Mouse (Mus musculus): Measurements from ENCODE around the gene Ttll9. TPM values are rescaled to one million over a fixed set of nuclear protein-coding genes. Genes with fewer than 3 reads are reported as not detected.

Ttll9 gene
- 1.1 and 1.8 TPM in 2 replicates for polyA plus RNA-seq (2012; rRNA removed)

DNA sequence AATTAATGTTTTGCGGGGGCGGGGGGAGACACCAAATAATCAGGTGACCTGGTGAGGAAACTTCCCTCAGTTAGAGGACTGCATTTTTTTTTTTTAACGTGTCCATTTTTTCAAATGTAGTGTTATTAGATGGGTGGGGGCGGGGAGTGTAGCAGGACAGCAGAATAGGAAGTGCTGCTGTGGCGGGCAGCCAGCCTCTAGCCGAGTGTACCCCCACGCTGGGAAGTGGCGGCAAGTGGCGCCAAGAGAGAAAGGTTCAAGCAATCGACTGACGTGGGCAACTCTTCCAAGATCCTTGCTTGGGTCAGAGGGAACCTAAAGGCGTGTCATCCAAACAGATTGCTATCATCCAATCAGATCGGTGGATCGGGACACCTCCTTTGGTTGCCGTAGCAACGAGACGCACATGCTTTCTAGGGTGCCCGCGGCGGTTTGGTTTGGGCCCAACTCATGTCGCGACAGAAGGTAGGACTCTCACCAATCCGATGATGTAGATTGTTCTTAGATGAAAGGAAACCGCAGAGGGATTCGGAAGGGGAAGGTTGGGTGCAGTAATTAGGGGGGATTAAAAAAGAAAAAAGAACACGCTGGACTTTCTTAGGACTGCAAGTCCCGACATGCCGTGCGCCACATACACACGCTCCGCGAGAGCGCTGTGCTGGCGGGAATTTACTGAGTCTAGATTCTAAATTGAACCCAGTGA lies at the start of gene Ttll9:
Ttll9 (plus strand) TSS at position 395 of the 703 bp plus-strand sequence.

DNA sequence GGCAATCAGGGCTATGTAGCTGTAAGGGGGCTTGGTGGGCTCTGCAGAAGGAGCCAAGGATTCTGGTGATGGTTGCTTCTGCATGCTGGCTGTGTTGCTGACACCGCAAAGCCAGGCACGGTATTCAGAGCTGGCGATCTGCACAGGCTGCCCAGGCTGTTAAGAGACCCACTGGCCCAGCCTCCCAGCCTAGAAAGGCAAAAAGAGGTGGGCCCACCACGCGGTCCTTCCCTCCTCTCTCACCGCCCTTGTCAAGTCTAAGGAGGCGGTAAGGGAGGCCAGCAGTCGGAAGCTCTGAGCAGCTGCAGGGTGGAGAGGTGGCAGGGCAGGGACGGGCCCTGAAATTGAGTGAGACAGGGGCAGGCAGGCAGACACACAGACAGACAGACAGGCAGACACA lies 29.2 kb upstream of the Ttll9 start, which contains the start of gene Foxs1:
Foxs1 (minus strand) TSS at position 161 of the 400 bp plus-strand sequence.

DNA sequence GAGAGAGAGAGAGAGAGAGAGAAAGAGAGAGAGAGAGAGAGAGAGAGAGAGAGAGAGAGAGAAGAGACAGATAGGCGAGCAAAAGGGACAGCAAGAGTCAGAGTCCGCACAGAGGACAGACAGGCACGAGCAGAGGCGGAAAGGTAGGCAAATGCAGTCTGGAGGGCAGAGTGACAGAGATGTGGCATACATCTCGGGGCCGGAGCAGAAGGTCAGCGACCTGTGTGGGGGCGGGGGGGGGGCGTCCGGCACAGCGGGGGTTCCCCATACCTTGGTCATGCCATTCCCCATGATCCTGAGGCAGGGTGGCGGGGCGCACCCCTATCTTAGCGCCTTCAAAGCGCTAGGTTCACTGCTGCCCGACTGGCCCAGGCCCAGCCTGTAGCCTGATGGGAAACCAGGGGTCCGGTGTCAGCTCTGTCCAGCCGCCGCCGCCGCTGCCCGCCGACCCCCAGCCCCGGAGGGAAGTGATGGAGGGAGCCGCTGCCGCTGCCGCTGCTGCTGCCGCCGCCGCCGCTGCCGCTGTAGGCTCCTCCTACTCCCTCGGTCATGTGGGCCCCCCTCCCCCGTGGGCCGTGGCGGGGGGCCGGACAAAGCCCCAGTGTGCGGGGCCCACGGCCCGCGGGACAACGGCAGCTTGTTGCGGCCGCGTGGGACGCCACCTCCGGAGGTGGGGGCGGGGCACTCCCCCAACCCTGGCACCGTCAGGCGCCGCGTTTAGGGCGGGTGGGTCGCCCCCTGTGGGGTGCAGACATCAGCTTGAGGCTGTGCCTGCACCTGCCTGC lies 11.0 kb upstream of the Ttll9 start, which contains the start of gene Dusp15:
Dusp15 (minus strand) TSS at position 634 of the 785 bp plus-strand sequence.

DNA sequence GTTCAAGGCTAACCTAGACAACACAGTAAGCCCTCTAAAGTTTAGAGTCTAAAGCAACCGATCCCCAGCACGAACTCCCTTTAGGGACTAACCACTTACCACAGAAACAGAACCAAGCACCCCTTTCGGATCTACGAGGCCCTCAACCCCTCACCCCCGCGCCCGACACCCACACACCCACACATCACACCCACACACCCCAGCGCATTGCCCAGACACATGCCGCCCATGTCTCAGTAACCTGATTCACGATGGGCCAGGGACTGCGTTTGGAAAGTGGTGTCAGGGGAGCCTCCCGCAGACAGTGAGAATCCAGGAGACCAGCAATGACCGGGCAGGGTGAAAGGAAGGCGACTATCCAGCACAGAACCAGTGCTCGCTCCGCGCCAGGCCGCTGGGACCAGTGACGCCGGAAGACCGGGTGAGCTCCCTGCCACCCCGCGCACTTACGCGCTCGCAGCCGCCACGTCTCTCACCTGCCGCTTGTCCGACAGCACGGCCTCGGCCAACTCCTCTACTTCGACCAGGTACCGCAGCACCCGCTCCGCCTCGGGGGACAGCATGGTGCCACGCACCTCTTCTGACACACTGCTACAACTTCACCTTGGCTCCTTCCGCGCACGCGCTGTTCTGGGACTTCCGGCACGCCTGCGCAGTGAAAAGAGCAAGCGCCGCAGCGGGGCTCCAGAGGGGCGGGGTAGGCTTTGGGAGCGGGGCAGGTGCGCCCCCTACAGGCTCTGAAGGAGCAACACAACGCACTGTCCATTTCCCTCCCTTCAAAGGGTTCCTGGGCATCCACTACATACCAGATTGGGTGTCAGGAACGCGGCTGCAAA lies 52.7 kb downstream of the Ttll9 start, which contains the start of gene Pdrg1:
Pdrg1 (minus strand) TSS at position 670 of the 836 bp plus-strand sequence.

DNA sequence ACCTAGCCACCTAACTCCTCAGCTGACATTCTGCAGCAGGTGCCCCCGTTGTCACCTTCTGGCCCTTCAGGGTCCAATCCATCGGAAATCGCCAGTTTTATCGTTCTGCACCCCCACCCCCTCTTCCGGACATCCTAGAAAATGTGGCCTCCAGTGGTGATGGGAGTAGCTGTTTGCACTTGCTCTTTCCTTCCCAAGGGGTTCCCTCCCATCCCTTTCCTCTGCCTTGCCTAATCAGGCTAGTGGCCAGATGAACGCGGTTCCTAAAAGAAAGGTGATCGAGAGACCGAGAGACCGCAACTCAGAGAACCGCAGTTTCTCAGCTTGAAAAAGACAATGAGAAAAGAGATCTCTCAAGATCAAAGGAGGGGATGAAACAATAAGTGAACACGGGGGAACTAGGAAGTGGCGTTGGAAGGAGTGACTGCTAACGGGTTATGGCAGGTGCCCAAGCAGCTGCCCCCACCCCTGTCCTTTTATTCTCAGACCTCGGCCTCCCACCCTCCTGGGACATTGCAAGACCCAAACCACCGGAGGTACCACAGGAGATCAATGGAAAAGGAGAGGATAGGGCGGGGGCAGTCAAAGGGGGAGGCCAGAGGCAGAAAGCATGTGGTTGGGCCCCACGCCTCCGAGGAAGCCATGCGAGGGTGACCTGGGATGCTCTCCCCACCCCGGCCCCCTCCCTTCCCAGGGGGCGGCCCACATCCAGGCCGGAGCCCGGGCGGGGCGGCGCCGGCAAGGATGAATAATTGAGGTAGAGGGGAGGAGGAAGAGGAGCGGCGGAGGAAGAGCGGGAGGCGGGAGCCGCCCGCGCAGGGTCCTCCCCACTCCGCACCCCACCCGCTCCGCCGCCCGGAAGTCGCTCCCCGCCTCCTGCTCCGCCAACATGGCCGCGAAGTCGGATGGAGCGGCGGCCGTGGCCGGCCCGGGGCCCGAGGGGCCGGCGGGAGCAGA lies 69.1 kb downstream of the Ttll9 start, which contains the start of gene Xkr7:
Xkr7 (plus strand) TSS at position 727 of the 957 bp plus-strand sequence.

Other genes with a start within 250 kb of the Ttll9 start
- 218 and 227 TPM in 2 replicates for gene Id1, start 226.2 kb upstream of the Ttll9 start, polyA plus RNA-seq (2012; rRNA removed)
- gene Cox4i2, start 208.3 kb upstream of the Ttll9 start, polyA plus RNA-seq (2012; rRNA removed) = 5.5 and 5.7 TPM in 2 replicates
- 61.6 and 74.1 TPM in 2 replicates for gene Bcl2l1, start 130.8 kb upstream of the Ttll9 start, polyA plus RNA-seq (2012; rRNA removed)
- gene Tpx2, start 114.5 kb upstream of the Ttll9 start, polyA plus RNA-seq (2012; rRNA removed) = 95.0 and 124 TPM in 2 replicates
- gene Mylk2, start 51.1 kb upstream of the Ttll9 start, polyA plus RNA-seq (2012; rRNA removed) = 0.04 TPM in 2 replicates
- gene Foxs1, start 29.3 kb upstream of the Ttll9 start, polyA plus RNA-seq (2012; rRNA removed) = 0.64 and 1.2 TPM in 2 replicates
- gene Dusp15, start 10.8 kb upstream of the Ttll9 start, polyA plus RNA-seq (2012; rRNA removed) = 2.2 and 3.2 TPM in 2 replicates
- 90.3 and 94.6 TPM in 2 replicates for gene Pdrg1, start 52.9 kb downstream of the Ttll9 start, polyA plus RNA-seq (2012; rRNA removed)
- gene Xkr7, start 69.4 kb downstream of the Ttll9 start, polyA plus RNA-seq (2012; rRNA removed) = 3.6 and 3.8 TPM in 2 replicates
- 6.1 and 8.5 TPM in 2 replicates for gene Ccm2l, start 103.5 kb downstream of the Ttll9 start, polyA plus RNA-seq (2012; rRNA removed)
- 1.5 and 2.2 TPM in 2 replicates for gene Hck, start 146.0 kb downstream of the Ttll9 start, polyA plus RNA-seq (2012; rRNA removed)
- 32.7 and 50.3 TPM in 2 replicates for gene Tm9sf4, start 198.8 kb downstream of the Ttll9 start, polyA plus RNA-seq (2012; rRNA removed)

All from central nervous system, embryonic 11.5 days (tissue).